Mouse (Mus musculus) stomach, embryonic 15.5 days (tissue): Measurements from ENCODE around the gene Cdkn2aip. TPM values are rescaled to one million over a fixed set of nuclear protein-coding genes. Genes with fewer than 3 reads are reported as not detected.

ENCODE experiments used
- ATAC-seq: fragments of 200-750 bp; cut with Nextera tagmentation; 2 replicates; pipeline ENCODE4 v1.8.0; 2017; ENCODE audit warnings: low read depth, moderate number of reproducible peaks, moderate TSS enrichment; ENCODE audit not compliant: insufficient read depth, low FRiP score
- H3K27ac ChIP-seq: fragments of 300-500 bp; sonication (generic); 2 replicates; pipeline ENCODE4 v1.5.1; 2015; ENCODE audit warnings: mild to moderate bottlenecking, inconsistent platforms
- H3K27me3 ChIP-seq: fragments of 300-500 bp; sonication (generic); replicated peaks from 2 replicates; pipeline ENCODE4 v1.6.1; 2015; ENCODE audit warnings: inconsistent platforms
- H3K36me3 ChIP-seq: fragments of 300-500 bp; sonication (generic); 2 replicates; pipeline ENCODE4 v1.6.1; 2015; ENCODE audit warnings: inconsistent platforms
- H3K4me1 ChIP-seq: fragments of 300-500 bp; sonication (generic); 2 replicates; pipeline ENCODE4 v1.6.1; 2015; ENCODE audit warnings: inconsistent platforms
- H3K4me2 ChIP-seq: fragments of 300-500 bp; sonication (generic); 2 replicates; pipeline ENCODE4 v1.6.1; 2015; ENCODE audit warnings: mild to moderate bottlenecking, inconsistent platforms
- H3K4me3 ChIP-seq: fragments of 300-500 bp; sonication (generic); replicated peaks from 2 replicates; pipeline ENCODE4 v1.5.1; 2015; ENCODE audit warnings: inconsistent platforms
- H3K9ac ChIP-seq: fragments of 300-500 bp; sonication (generic); 2 replicates; pipeline ENCODE4 v1.6.1; 2015; ENCODE audit warnings: inconsistent platforms
- H3K9me3 ChIP-seq: fragments of 300-500 bp; sonication (generic); 2 replicates; pipeline ENCODE4 v1.6.1; 2016; ENCODE audit warnings: inconsistent platforms
- WGBS: fragments of 180-500 bp; shearing (Covaris S2); methylation state at CpG from one replicate; pipeline ENCODE4 v1.1.7; 2015; 5-methylcytosine and 5-hydroxymethylcytosine counted together
- polyA plus RNA-seq: library from polyadenylated mRNA; unstranded; fragments of >200 nt; fragmentation: Nextera tagmentation; extraction: Ambion mirVana; gene quantifications from 2 replicates; pipeline ENCODE4 v1.2.1, GENCODE M21; 2015

Cdkn2aip gene
- polyA plus RNA-seq, 1 experiment from 2014 or later = 21.6 TPM

DNA sequence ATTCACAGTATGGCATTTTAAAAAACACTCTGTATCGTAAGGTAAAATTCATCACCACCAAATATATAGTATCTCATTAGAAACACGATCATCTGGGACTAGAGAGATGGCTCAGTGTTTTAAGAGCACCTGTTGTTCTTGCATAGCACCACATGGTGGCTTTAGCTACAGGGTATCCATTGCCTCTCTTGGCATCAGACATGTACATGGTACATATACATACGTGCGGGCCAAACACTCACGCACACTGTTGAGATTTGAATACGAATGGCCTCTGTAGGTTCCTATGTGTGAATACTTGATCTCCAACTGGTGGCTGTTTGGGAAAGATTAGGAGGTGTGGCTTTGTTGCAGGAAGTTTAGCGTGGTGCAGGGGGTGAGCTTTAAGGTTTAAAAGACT, 28.6 kb upstream of the Cdkn2aip start:
- no peak overlapping the region for H3K4me3 ChIP-seq
- no peaks in the 10 kb centered on the region for H3K27me3 ChIP-seq
- H3K9ac ChIP-seq = no peak overlapping the region
- no peaks in the 10 kb centered on the region for H3K36me3 ChIP-seq
- H3K27ac ChIP-seq = no peak overlapping the region
- WGBS = 77% methylated on average over 7 of the region's 7 CpGs
- no peak for ATAC-seq
- H3K4me2 ChIP-seq = no peak overlapping the region
- H3K9me3 ChIP-seq = no peaks in the 10 kb centered on the region
- H3K4me1 ChIP-seq = no peaks in the 10 kb centered on the region

DNA sequence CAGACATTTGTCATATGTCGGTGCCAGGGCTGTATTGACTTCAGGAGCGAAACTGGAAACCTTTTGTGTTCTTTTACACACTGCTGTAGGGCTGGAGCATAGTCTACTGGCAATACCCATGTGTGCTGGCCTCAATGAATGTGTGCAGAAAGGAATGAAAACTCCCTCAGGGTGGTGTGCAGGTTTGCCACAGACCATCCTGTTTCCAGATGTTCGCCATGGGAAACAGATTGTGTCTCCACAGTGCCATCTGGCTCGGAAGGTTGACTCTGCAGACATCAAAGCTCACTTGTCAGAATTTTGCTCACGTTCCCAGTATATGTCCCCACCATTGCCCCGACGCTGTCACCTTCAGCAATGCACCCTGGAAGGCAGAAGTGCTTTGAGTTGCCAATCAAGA, 23.4 kb upstream of the Cdkn2aip start:
- WGBS = 57% methylated on average over 7 of the region's 7 CpGs
- Histone ChIP-seq H3K9ac (no peak overlapping the region), H3K4me3 (no peak overlapping the region), H3K27me3 (no peaks in the 10 kb centered on the region), H3K4me2 (no peak overlapping the region), H3K4me1 (no peaks in the 10 kb centered on the region), H3K36me3 (no peaks in the 10 kb centered on the region), H3K27ac (no peak overlapping the region), H3K9me3 (no peaks in the 10 kb centered on the region)
- no peak for ATAC-seq

DNA sequence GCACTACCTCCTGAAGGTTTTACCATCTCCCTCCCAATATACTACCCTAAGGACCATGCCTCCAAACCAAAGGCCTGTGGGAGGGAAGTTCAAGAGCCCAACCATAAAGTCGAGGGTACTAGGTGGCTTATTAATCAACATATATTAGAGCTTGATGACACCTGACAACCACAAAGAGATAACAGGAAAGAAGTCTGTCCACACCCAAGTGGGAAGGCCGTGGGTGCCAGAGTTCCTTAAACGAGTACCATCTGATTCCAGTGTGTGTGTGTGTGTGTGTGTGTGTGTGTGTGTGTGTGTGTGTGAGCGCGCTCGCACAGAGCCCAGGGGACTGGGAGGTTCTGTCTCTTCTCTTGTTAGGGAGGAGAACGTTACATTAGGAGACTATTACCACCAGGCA, 15.6 kb upstream of the Cdkn2aip start:
- WGBS = 70% methylated on average over 7 of the region's 7 CpGs

GRCm38 (mm10) chr8:47726945-47727344, 13.2 kb upstream of the Cdkn2aip start:
- no peaks in the 10 kb centered on the region for H3K27me3 ChIP-seq
- no peak for ATAC-seq
- 49% methylated on average over 6 of the region's 6 CpGs for WGBS

More for the DNA sequence above, 15.6 kb upstream of the Cdkn2aip start:
- H3K9me3 ChIP-seq = no peaks in the 10 kb centered on the region
- H3K27me3 ChIP-seq = no peaks in the 10 kb centered on the region
- H3K4me2 ChIP-seq = no peak overlapping the region
- H3K9ac ChIP-seq = no peak overlapping the region
- H3K4me1 ChIP-seq = no peaks in the 10 kb centered on the region
- no peak for ATAC-seq
- H3K4me3 ChIP-seq = no peak overlapping the region
- no peaks in the 10 kb centered on the region for H3K36me3 ChIP-seq
- H3K27ac ChIP-seq = no peak overlapping the region

DNA sequence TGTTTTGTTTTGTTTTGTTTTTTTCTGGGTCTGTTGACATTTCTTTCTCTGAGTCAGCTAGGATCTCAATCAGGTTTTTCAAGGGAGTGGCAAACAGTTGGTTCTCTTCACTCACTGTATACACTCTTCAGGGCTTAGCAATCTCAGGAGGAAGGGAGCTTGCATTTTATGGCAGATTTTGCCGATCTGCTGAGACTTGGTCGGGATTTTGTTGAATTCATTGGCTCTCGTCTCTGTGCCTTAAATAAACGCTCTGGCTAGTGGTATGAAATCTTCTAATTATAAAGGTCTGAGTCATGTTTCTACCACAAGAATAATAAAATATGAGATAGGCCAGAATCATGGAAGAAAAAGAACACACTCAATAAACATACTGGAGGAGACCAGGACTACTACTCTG, 7.9 kb upstream of the Cdkn2aip start:
- no peaks in the 10 kb centered on the region for H3K4me1 ChIP-seq
- no peak overlapping the region for H3K27ac ChIP-seq
- no peaks in the 10 kb centered on the region for H3K36me3 ChIP-seq
- ATAC-seq = no peak
- H3K4me2 ChIP-seq = no peak overlapping the region
- H3K27me3 ChIP-seq = no peaks in the 10 kb centered on the region
- no peak overlapping the region for H3K4me3 ChIP-seq
- no peak overlapping the region for H3K9ac ChIP-seq
- 38% methylated on average over 4 of the region's 4 CpGs for WGBS
- no peaks in the 10 kb centered on the region for H3K9me3 ChIP-seq

More at GRCm38 (mm10) chr8:47726945-47727344, 13.2 kb upstream of the Cdkn2aip start:
- H3K9me3 ChIP-seq = no peaks in the 10 kb centered on the region
- H3K9ac ChIP-seq = no peak overlapping the region
- no peaks in the 10 kb centered on the region for H3K4me1 ChIP-seq
- H3K4me2 ChIP-seq = no peak overlapping the region
- no peaks in the 10 kb centered on the region for H3K36me3 ChIP-seq
- H3K27ac ChIP-seq = no peak overlapping the region
- H3K4me3 ChIP-seq = no peak overlapping the region

GRCm38 (mm10) chr8:47718641-47719040, 4.9 kb upstream of the Cdkn2aip start:
- WGBS = 27% methylated on average over 11 of the region's 11 CpGs
- no peaks in the 10 kb centered on the region for H3K36me3 ChIP-seq
- H3K4me1 ChIP-seq = no peaks in the 10 kb centered on the region
- H3K9me3 ChIP-seq = no peaks in the 10 kb centered on the region
- H3K27ac ChIP-seq = no peak overlapping the region
- no peak overlapping the region for H3K9ac ChIP-seq
- no peaks in the 10 kb centered on the region for H3K27me3 ChIP-seq
- no peak for ATAC-seq
- no peak overlapping the region for H3K4me2 ChIP-seq
- H3K4me3 ChIP-seq = no peak overlapping the region

- Histone ChIP-seq H3K4me2 (peak overlapping the region; percentile 69), H3K4me1 (no peaks in the 10 kb centered on the region), H3K9ac (peak overlapping the region; percentile 71), H3K27me3 (no peaks in the 10 kb centered on the region), H3K27ac (peak overlapping the region; percentile 93), H3K9me3 (no peaks in the 10 kb centered on the region), H3K36me3 (0 out of 2 replicates have a peak, but pooled peaks cover 13% of the 10 kb centered on the region), H3K4me3 (peak overlapping the region; percentile 74)
- WGBS = under 1% methylated on average over 43 of the region's 44 CpGs
- peak; percentile 9 for ATAC-seq
Measured at GRCm38 (mm10) chr8:47713171-47713663, 515 bp downstream of the Cdkn2aip start.

DNA sequence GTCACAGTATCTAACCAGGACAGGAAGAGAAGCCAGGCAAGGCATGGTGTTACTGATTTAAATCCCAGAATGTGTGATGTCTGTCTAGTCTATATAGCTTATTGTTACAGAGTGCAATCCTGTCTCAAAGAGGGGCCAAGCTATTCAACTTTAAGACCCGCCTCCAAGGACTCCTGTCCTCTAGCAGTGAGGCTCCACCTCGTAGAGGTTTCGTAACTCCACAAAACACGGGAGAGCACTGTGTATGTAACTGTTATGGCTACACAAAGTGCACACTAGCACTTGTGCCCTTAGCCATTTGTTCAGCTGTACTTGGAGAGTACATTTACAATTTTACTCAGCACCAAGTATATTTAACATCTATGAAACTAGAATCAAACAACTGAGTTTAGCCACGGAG, 5.6 kb downstream of the Cdkn2aip start:
- no peak overlapping the region for H3K27ac ChIP-seq

GRCm38 (mm10) chr8:47706746-47707145, 7.0 kb downstream of the Cdkn2aip start:
- peak; percentile 53; the same call in 1 of the 2 replicates for ATAC-seq
- no peak overlapping the region for H3K9ac ChIP-seq
- no peaks in the 10 kb centered on the region for H3K4me1 ChIP-seq
- no peak overlapping the region for H3K4me3 ChIP-seq
- H3K27ac ChIP-seq = no peak overlapping the region
- H3K27me3 ChIP-seq = no peaks in the 10 kb centered on the region
- H3K36me3 ChIP-seq = 0 out of 2 replicates have a peak, but pooled peaks cover 13% of the 10 kb centered on the region
- no peak overlapping the region for H3K4me2 ChIP-seq
- no peaks in the 10 kb centered on the region for H3K9me3 ChIP-seq
- 88% methylated on average over 8 of the region's 8 CpGs for WGBS

More for the DNA sequence above, 5.6 kb downstream of the Cdkn2aip start:
- H3K36me3 ChIP-seq = 0 out of 2 replicates have a peak, but pooled peaks cover 16% of the 10 kb centered on the region
- ATAC-seq = no peak
- no peak overlapping the region for H3K4me2 ChIP-seq
- H3K4me3 ChIP-seq = no peak overlapping the region
- no peaks in the 10 kb centered on the region for H3K9me3 ChIP-seq
- 76% methylated on average over 5 of the region's 5 CpGs for WGBS
- no peaks in the 10 kb centered on the region for H3K27me3 ChIP-seq
- no peaks in the 10 kb centered on the region for H3K4me1 ChIP-seq
- H3K9ac ChIP-seq = no peak overlapping the region

DNA sequence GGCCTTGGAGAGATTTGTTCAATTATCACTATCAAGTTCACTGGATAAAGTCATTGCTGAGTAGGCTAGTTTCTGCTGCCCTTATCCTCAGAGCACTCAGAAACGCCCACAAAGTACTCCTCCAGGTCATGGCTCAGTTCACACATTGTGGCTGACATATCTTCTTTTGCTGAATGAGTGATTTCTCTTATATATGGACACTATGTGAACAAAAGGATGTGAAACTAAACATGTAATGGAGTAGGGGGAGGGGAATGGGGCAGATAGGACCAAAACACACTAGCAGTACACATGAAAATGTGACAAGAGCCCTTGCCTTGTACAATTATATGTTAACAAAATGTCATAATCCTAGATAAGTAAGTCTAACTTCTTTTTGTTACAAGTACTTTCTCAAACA, 11.4 kb downstream of the Cdkn2aip start:
- no peak overlapping the region for H3K27ac ChIP-seq
- no peak for ATAC-seq
- H3K36me3 ChIP-seq = 0 out of 2 replicates have a peak, but pooled peaks cover 3% of the 10 kb centered on the region
- H3K4me1 ChIP-seq = no peaks in the 10 kb centered on the region
- H3K4me3 ChIP-seq = no peak overlapping the region
- H3K9me3 ChIP-seq = no peaks in the 10 kb centered on the region
- WGBS = 41% methylated on average over 1 of the region's 1 CpGs
- no peak overlapping the region for H3K9ac ChIP-seq
- no peak overlapping the region for H3K4me2 ChIP-seq
- no peaks in the 10 kb centered on the region for H3K27me3 ChIP-seq

DNA sequence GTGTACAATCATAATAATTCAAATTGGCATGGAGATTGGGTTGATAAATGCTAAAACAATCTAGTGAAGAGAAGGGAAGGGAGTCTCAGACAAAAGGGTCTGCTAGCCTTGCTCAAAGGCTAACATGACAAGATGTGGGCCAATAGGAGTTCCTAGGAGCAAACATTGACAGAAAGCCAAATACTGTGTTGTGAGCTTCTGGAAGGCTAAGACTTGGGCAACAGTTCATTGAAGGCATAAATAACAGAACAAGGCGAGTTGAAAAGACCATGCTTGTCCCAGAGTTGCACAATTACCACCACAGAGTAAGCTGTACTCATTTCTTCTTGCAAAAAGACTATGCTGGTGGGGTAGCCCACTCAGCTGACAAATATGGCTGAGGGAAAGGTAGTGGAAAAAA, 16.0 kb downstream of the Cdkn2aip start:
- no peaks in the 10 kb centered on the region for H3K36me3 ChIP-seq
- 54% methylated on average over 1 of the region's 1 CpGs for WGBS
- H3K9me3 ChIP-seq = no peaks in the 10 kb centered on the region
- no peak overlapping the region for H3K27ac ChIP-seq
- no peaks in the 10 kb centered on the region for H3K27me3 ChIP-seq
- H3K4me1 ChIP-seq = no peaks in the 10 kb centered on the region
- H3K4me2 ChIP-seq = no peak overlapping the region
- no peak for ATAC-seq
- no peak overlapping the region for H3K4me3 ChIP-seq
- H3K9ac ChIP-seq = no peak overlapping the region

GRCm38 (mm10) chr8:47695431-47696105, 18.2 kb downstream of the Cdkn2aip start:
- WGBS = 73% methylated on average over 5 of the region's 5 CpGs
- no peaks in the 10 kb centered on the region for H3K4me1 ChIP-seq

More at GRCm38 (mm10) chr8:47695431-47696105, 18.2 kb downstream of the Cdkn2aip start:
- no peaks in the 10 kb centered on the region for H3K9me3 ChIP-seq
- no peak overlapping the region for H3K9ac ChIP-seq
- no peak overlapping the region for H3K4me3 ChIP-seq
- no peak overlapping the region for H3K4me2 ChIP-seq
- no peaks in the 10 kb centered on the region for H3K27me3 ChIP-seq
- ATAC-seq = no peak
- H3K36me3 ChIP-seq = no peaks in the 10 kb centered on the region
- no peak overlapping the region for H3K27ac ChIP-seq
